Mouse (Mus musculus): Measurements from ENCODE around the gene Ubqln4. TPM values are rescaled to one million over a fixed set of nuclear protein-coding genes. Genes with fewer than 3 reads are reported as not detected.
A peak's percentile ranks its signal among the peaks of the same experiment; 100 is the strongest.

The Ubqln4 gene
- total and polyA plus RNA-seq, 3 experiments, result 43.6 to 171 (median 83.0) TPM

DNA sequence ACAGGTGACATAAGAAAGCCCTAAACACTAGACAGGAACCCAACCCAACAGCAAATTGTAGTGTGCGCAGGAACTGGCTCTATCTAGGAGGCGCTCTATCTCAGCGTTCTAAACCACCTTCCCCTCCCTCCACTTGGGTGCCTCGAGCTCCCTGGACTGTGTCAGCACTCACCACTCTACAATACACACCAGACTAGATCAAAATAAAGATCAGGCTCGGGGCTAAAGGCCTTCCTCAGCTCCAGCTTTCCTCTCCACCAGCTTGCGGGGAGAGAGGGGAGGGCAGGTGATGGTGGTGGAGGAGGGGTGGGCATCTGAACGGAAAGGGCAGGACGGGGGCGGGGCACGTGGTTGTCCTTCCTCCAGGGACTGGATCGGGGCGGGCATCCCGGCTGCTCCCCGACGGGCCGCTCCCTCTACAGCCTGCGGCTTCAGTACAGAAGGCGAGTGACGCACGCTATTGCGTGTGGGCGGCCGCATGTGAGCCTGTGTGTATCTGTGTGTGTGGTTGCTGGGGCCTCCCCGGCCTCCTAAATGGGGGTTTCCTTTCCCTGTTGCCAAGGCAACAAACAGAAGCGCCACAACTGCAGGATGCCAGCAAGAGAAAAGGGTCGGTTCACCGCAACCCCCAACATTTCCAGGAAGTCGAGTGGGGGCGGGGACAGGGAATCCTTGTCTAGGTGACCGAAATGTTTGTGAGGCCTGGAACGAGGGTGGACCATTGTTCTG, 43.7 kb upstream of the Ubqln4 start, which contains the start of gene Lmna (continued):
- TF ChIP-seq MAFK (IDR thresholded peaks at IDR 0.05; ENCODE audit: borderline replicate concordance, low read depth, low read length) (no peak), E2F4 (IDR thresholded peaks at IDR 0.05; ENCODE audit: borderline replicate concordance, low read depth, low read length) (no peak), MAX (IDR thresholded peaks at IDR 0.05; ENCODE audit: low read length) (peak; percentile 91), JUND (IDR thresholded peaks at IDR 0.05; ENCODE audit: low read depth, low read length) (peak; percentile 42; the same call in 1 of the 2 replicates)

DNA sequence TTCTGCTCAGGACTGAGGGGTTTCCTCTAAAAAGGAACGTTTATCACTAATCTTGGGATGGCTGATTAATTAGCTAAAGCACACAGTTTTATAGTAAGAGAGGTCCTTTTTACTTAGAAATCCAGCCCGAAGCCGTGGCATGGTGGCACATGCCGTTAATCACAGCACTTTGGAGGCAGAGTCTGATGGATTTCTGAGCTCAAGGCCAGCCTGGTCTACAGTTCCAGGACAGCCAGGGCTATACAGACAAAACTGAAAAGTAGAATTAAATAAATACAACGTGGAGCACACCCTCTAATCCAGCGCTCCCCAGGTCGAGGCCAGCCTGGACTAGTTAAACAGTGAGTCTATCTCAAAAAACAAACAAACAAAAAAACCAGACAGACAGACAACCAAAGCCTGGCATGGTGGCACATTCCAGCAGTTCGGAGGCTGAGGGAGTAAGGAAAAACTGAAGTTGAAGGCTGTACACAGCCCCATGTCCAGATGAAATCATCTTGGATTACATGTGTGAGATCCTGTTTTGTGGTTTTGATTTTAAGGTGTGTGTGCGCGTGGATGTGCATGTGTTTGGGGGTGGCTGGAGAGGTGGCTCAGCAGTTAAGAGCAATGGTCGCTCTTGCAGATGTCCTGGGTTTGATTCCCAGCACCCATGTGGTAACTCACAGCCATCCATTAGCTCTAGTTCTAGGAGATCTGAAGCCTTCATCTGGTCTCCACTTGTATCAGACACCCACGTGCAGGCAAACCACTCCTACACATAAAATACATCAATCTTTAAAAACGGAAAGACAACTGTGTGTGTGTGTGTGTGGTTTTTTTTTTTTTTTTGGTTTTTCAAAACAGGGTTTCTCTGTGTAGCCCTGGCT, 42.9 kb upstream of the Ubqln4 start:
- peak; percentile 62 for DNase-seq (ENCODE audit: low read depth, low spot score)
- peak; percentile 77 for TF ChIP-seq MAX (IDR thresholded peaks at IDR 0.05; ENCODE audit: low read length)
- TF ChIP-seq ZNF384 (IDR thresholded peaks at IDR 0.05; ENCODE audit: low read depth, low read length), result peak; percentile 85
- TF ChIP-seq MYB (IDR thresholded peaks at IDR 0.05; ENCODE audit: low read depth, low read length), result no peak
- no peak for TF ChIP-seq TCF12 (IDR thresholded peaks at IDR 0.05; ENCODE audit: low read depth, low read length)
- TF ChIP-seq CTCF (IDR thresholded peaks at IDR 0.05 in 2 of 3, conservative IDR thresholded peaks at IDR 0.05 in 1 of 3; ENCODE audit: control insufficient read depth in 1 of 3, insufficient read depth in 1 of 3, low read depth in 2 of 3, low read length in 3 of 3, poor library complexity in 1 of 3, severe bottlenecking in 1 of 3), result no peak
- no peak; the same call in 1 of the 2 replicates for TF ChIP-seq TAL1 (IDR thresholded peaks at IDR 0.05; ENCODE audit: low read length)
- no peak for TF ChIP-seq ZMIZ1 (IDR thresholded peaks at IDR 0.05; ENCODE audit: low read depth, low read length)
- TF ChIP-seq ETS1 (IDR thresholded peaks at IDR 0.05; ENCODE audit: low read depth, low read length), result peak; percentile 12; the same call in 1 of the 2 replicates
- TF ChIP-seq MYC (IDR thresholded peaks at IDR 0.05; ENCODE audit: low read depth, low read length), result no peak; the same call in 1 of the 2 replicates
- TF ChIP-seq TBP (IDR thresholded peaks at IDR 0.05; ENCODE audit: low read depth, low read length), result peak; percentile 10; the same call in 1 of the 2 replicates
- no peak for TF ChIP-seq KAT2A (conservative IDR thresholded peaks at IDR 0.05; ENCODE audit: low read depth, low read length)
- no peak for TF ChIP-seq MAFK (IDR thresholded peaks at IDR 0.05; ENCODE audit: borderline replicate concordance, low read depth, low read length)
- no peak for TF ChIP-seq CHD2 (IDR thresholded peaks at IDR 0.05; ENCODE audit: low read length)
- peak; percentile 81 for TF ChIP-seq MXI1 (IDR thresholded peaks at IDR 0.05; ENCODE audit: low read depth, low read length)
- no peak for TF ChIP-seq UBTF (IDR thresholded peaks at IDR 0.05; ENCODE audit: borderline replicate concordance, insufficient read depth, low read depth, low read length)
- no peak for TF ChIP-seq HCFC1 (IDR thresholded peaks at IDR 0.05; ENCODE audit: low read depth, low read length)
- no peak; a peak in 2 of 4 replicates for TF ChIP-seq POLR2A (IDR thresholded peaks at IDR 0.05; ENCODE audit: control insufficient read depth in 1 of 2, insufficient read depth in 1 of 2, low read depth in 1 of 2, low read length in 2 of 2, poor library complexity in 1 of 2)
- TF ChIP-seq BHLHE40 (IDR thresholded peaks at IDR 0.05; ENCODE audit: borderline replicate concordance, low read depth, low read length), result 0 out of 2 replicates have a peak, but pooled peaks have one; percentile 50
- peak; percentile 15; the same call in 1 of the 2 replicates for TF ChIP-seq RCOR1 (IDR thresholded peaks at IDR 0.05; ENCODE audit: low read depth, low read length)
- TF ChIP-seq SIN3A (IDR thresholded peaks at IDR 0.05; ENCODE audit: low read length), result peak; percentile 68; the same call in 1 of the 2 replicates
- no peak for TF ChIP-seq CHD1 (IDR thresholded peaks at IDR 0.05; ENCODE audit: low read depth, low read length)
- TF ChIP-seq NRF1 (IDR thresholded peaks at IDR 0.05; ENCODE audit: insufficient read depth, low read depth, low read length, poor library complexity, severe bottlenecking), result no peak
- TF ChIP-seq JUND (IDR thresholded peaks at IDR 0.05; ENCODE audit: low read depth, low read length), result no peak
- TF ChIP-seq POLR2AphosphoS5 (IDR thresholded peaks at IDR 0.05; ENCODE audit: borderline replicate concordance, low read depth, low read length), result no peak
- no peak for TF ChIP-seq ZC3H11A (IDR thresholded peaks at IDR 0.05; ENCODE audit: low read depth, low read length)
- TF ChIP-seq ZKSCAN1 (IDR thresholded peaks at IDR 0.05; ENCODE audit: low read depth, low read length), result no peak
- peak in 1 of 2 experiments; percentile 31; a peak in 1 of 4 replicates for TF ChIP-seq EP300 (IDR thresholded peaks at IDR 0.05; ENCODE audit: low read depth in 1 of 2, low read length in 2 of 2)
- no peak for TF ChIP-seq GABPA (IDR thresholded peaks at IDR 0.05; ENCODE audit: low read depth, low read length)
- Histone ChIP-seq H3K4me1 (ENCODE audit: control insufficient read depth in 1 of 2, insufficient read depth in 2 of 2, low read length in 2 of 2) (peaks cover 26 to 64% of the 10 kb centered on the region in 2 experiments), H3K9ac (ENCODE audit: control insufficient read depth, low read depth, low read length, poor library complexity, severe bottlenecking) (peak overlapping the region; percentile 41), H3K27me3 (ENCODE audit: control insufficient read depth in 1 of 2, insufficient read depth in 2 of 2, low read length in 2 of 2) (no peaks in the 10 kb centered on the region), H3K4me3 (ENCODE audit: control insufficient read depth in 1 of 2, insufficient read depth in 1 of 2, low read depth in 2 of 2, low read length in 2 of 2) (peak overlapping the region; percentile 39 to 73), H3K27ac (ENCODE audit: control insufficient read depth, low read depth, low read length) (peak overlapping the region; percentile 98), H3K36me3 (ENCODE audit: control insufficient read depth in 1 of 2, insufficient read depth in 2 of 2, low read length in 2 of 2) (peaks cover 0 to 54% of the 10 kb centered on the region in 2 experiments; a peak in 2 of 4 replicates), H3K79me2 (ENCODE audit: control insufficient read depth, insufficient read depth, low read length, poor library complexity) (peaks cover 1% of the 10 kb centered on the region; the same call in 1 of the 2 replicates), H3K9me3 (replicated peaks; ENCODE audit: insufficient read depth, low read length) (no peaks in the 10 kb centered on the region)

All from MEL (cell line).